Mouse (Mus musculus) brain, embryonic 14.5 days (tissue): ENCODE results near the gene Timm22.

ENCODE experiments used
- CTCF ChIP-seq: fragments of 200-500 bp; IDR thresholded peaks from 2 replicates; pipeline ENCODE4 v1.5.1; 2012; ENCODE audit warnings: inconsistent platforms, mild to moderate bottlenecking, moderate library complexity, borderline replicate concordance; ENCODE audit not compliant: insufficient read depth, insufficient read length; ENCODE audit errors: extremely low read depth
- POLR2A ChIP-seq: fragments of 200-500 bp; IDR thresholded peaks from 2 replicates; pipeline ENCODE4 v1.6.1; 2012; ENCODE audit warnings: mild to moderate bottlenecking, inconsistent platforms, borderline replicate concordance; ENCODE audit not compliant: poor library complexity, insufficient read depth, insufficient read length, severe bottlenecking; ENCODE audit errors: extremely low read depth

DNA sequence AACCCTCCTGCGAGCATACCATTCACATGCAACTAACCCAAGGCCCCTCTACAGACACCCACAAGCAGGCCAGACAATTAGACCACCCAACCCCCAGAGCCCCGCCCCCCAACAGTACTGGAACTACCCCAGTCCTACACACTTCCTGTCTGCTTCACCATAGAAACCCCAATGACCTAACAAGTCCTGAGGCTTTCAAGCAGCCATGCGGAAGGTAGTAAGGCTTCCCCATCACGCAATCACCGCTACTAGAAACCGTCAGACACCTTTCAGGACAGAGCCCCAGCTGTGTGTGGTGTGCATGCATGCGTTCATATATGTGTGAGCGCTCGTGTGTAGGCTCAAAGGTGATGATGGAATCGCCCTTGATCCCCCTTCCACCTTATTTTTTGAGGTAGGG is 50.1 kb downstream of the Timm22 start:
- TF ChIP-seq CTCF (no peak), POLR2A (no peak)
